Mouse (Mus musculus) urinary bladder, postnatal 10 days (tissue): ENCODE results near the gene Hist1h2bf.
"Not testable (repeated sequence)": the region's sequence is repeated elsewhere in the genome, so short reads cannot be mapped to it uniquely, and the experiment has no call there.

Experiments used
- DNase-seq: peaks from one replicate; pipeline ENCODE4 v3.0.0; 2022; ENCODE audit warnings: low spot score

Gene Hist1h2bf

DNA sequence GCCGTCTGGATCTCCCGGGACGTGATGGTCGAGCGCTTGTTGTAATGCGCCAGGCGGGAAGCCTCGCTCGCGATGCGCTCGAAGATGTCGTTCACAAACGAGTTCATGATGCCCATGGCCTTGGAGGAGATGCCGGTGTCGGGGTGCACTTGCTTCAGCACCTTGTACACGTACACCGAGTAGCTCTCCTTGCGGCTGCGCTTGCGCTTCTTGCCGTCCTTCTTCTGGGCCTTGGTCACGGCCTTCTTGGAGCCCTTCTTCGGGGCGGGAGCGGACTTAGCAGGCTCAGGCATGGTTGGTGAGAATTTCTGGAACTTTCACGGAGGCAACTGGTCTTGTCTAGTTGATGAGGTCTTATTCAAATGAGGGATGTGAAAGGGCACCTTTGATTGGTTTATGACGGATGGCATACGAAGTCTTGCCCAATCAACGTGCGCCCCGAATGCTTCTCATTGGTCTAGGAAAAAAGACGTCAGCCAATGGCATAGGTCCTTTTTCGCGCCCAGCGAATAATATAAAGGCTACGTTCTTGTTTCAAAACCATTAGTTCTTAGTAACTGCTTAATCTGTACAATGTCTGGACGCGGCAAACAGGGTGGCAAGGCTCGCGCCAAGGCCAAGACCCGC lies at the start of gene Hist1h2bf, which contains the start of gene Hist1h2ad:
Gene Hist1h2bf, minus strand, starts transcription at position 299 of the 627 bp plus-strand sequence.
Gene Hist1h2ad, plus strand, starts transcription at position 484 of the 627 bp plus-strand sequence.
- peak; percentile 48 for DNase-seq

DNA sequence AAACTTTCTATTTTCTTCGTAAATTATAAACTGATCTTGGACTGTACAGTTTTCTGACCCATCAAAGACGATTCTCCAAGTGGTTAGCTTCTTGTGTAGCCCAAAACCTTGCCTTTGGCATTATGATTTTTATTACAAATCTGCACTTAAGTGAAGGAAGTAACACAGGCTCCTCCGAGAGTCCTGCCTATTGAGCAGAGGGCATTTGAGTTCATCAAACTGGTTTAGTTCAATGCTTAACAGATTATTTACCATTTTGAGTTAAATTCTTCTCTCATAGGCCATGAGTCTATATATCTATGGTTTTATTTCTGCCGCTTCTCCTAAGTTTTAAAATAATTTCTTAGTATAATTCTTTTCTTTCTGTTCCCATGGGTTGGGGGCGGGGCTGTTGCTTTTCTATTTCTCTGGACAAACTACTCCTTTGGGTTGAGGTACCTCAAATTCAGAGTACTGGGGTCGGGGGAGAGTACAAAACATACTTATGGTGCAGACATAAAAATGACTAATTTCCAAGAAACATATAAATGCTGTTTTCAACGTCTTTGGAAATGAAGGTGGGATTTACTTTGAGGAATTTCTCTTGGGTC lies 49.0 kb upstream of the Hist1h2bf start:
- no peak for DNase-seq

DNA sequence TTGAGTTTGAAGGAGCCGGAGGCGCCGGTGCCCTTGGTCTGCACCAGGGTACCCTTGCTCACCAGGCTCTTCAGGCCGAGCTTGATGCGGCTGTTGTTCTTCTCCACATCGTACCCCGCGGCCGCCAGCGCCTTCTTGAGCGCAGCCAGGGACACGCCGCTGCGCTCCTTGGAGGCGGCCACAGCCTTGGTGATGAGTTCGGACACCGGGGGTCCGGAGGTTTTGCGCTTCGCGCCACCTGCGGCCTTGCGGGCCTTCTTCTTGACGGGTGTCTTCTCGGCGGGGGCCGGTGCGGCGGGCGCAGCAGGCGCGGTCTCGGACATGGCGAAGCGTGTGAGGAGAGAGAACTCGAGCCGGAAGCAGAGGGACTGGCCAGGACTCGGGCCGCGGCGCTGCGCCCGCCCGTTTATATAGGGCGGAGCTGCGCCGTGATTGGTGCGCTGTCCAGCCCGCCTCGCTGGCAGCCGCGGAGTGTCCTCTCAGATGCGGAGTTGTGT lies 48.2 kb upstream of the Hist1h2bf start, which contains the start of gene Hist1h1e:
Gene Hist1h1e, minus strand, starts transcription at position 384 of the 497 bp plus-strand sequence.
- DNase-seq: peak; percentile 59

DNA sequence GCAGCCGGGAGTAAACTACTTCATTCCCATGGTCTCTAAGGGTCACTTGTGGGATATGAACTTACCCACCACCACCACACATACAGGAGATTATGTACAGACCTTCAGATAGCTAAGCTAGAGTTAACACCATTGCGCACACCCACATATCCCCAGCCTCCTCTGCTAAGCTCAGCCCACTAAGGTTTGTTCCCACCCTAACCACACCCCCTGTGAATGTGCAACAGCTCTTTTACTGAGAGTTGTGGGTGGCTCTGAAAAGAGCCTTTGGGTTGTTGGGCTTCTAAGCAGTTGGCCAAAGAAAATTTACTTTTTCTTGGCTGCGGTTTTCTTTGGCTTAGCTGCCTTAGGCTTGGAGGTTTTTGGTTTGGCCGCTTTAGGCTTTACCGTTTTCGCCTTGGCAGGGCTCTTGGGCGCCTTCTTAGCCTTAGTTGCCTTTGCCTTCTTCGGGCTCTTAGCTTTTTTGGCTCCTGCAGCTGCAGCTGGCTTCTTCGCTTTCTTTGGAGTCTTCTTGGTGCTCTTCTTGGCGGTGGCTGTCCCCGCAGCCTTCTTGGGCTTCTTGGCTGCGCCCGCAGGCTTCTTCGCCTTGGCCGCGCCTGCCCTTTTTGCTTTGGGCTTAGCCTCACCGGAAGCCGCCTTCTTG lies 47.7 kb upstream of the Hist1h2bf start:
- no peak for DNase-seq

DNA sequence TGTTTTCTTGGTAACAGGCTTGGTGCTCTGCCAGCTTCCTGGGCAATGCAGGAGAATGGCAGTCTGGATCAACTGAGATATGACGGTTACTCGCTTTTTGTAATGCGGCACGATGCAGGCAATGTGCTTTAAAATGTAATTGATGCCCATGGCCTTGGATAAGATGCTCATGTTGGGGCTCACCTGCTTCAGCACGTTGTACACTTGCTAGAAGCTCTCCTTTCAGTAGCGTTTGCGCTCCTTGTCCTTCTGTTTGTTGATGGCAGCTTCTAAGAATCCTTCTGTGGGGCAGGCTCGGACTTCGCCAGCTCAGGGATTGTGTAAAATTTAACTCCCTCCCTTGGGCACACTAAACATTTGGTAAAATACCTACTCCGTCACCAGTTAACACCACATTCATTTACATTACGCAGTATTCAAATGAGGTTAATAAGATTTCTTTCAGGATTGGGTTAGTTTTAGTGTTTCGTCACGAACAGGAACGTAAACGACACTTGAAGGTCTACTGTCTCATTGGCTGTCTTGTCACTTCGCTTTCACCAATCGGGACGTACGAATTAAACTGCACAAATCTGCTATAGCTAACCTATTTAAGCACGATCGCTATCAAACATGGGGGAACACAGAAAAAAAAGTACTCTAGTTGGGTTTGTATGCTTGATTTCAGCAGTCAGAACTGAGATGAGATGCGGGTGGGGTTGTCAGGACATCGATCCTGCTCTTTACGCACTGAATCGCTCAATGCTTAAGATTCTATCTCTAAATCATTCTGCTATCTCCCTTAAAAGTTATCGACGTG lies 46.9 kb upstream of the Hist1h2bf start, which contains the start of gene Hist1h2be:
Gene Hist1h2be, minus strand, starts transcription at position 392 of the 799 bp plus-strand sequence.
- DNase-seq: no peak

DNA sequence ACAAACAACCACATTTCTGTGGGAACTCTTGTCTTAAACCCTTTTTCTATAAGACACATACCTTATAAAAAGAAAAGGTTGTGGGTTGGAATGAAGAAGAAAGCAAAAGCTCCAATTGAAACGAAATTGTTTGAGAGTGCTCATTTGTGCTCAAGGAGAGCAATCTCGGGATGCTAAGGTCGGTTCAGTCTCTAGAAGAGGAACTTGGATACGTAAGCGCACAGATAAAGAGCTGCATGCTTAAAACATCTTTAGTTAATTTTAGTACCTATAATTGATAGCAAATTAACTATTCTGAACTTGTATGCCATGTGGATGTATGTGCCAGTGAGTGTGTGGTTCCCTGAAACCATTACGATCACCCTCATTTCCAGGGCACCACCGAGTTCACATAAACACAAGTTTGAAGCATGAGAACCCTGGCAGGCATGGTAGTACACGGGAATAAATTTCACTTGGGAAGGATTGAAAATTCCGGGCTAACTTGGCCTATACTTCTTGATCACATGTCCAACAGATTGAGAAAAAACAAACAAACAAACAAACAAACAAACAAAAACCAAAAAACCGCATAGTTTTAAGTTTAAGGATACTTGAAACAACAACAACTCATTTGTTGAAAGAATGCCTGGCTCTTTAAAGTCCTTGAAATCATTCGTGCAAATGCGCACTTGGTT lies 46.2 kb upstream of the Hist1h2bf start:
- DNase-seq: no peak

DNA sequence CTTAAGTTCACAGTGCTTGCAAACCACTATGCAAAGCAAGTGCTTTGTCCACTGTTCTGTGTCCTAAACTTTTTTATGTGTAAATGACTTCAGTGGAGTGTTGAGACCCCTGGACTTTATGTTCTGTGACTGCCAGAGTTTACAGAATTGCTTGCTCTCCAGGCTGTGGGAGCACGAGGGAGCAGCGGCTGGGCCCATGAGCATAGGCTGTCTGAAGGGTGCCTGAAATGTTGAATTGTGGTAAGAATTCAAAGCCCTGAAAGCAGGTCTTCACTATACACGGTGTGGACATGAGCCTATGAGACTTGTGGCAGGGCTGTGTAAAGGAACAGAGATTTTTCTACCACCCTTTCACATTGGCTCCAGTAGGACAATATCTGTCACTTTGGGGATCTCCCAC lies 37.6 kb upstream of the Hist1h2bf start:
- no peak for DNase-seq

DNA sequence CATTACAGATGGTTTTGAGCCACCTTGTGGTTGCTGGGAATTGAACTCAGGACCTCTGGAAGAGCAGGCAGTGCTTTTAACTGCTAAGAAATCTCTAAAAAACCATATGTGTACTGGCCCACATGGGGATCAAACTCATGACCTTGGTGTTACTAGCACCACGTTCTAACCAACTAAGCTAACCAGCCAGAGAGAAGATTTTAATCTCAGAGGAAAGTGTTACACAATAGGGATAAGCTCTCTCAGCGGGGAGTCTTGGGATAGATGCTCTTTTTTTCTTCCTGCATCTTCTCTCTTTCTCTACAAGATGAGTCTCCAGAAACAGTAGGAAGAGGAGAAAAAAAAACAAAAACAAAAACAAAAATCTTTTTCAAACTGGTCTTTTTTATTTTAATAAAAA lies 36.4 kb upstream of the Hist1h2bf start:
- no peak for DNase-seq

DNA sequence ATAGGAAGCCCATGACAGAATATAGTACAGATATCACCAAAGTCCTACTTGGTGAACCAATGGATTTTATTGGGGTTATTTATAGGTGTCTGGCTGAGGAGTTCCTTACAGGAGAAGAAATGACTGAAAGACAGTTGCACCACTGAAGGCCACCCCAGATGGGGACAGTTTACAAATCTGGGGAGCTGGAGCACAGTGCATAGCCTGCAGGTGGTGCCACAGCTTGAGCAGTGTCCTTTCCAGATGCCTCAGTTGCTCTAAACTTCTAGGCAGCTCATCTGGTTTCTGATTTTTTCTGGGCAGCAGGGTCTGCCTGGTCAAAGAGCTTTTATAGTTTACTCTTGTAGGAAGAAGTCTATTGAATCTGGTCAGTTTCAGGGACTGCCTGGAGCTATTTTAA lies 35.8 kb upstream of the Hist1h2bf start:
- DNase-seq: no peak

DNA sequence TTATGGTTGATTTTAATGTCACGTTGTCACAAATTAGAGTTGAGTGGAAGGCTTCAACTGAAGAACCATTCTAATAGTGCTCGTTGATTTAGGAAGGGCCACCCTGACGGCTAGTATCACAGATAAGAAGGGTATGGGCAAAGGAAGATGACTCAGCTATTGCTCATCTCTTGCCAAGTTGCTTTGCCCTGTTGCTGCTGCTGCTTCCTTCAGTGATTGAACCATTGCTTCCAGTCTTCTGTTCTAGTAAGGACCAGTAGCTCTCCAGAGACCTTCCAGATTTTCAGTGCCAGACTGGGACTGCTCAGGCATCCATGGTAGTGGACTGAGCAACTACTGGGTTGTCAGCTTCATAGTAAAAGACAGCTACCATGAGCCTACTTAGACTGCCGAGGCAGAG lies 35.2 kb upstream of the Hist1h2bf start:
- DNase-seq: no peak

DNA sequence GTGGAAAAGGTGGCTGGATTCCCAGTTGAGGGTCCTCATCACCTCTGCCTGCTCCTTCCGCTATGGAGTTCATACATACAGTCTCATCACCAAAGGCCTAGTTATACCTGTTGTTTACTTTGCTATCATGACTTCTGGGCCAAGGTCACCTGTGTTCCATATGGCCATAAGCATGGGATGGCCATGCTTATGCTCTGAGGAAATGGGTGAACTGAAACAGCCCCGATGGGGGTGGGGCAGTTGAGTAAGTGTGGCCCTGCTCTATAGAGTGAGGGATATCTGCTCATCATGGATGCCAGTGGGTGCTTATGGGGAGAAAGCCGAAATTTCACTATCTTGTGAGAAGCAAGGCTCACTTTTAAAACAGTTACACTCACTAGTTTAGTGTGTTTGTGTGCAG lies 31.1 kb upstream of the Hist1h2bf start:
- no peak for DNase-seq

DNA sequence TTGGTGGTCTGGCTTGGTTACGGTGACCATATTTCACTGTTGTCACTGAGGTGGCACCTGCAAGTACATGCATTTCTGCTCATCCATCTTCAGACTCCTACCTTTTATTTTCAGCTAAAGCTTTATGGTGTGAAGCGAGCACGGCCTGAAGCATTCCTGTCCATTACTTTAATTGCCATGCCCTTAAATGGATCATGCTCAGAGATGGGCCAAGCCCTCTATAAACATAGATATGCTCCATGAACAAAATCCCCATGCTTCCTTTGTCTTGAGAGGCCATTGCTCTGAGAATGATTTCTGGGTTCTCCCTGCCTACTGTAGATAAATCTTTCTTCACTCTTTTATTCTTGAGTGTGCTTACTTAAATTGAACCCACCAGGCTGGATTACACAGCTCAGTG lies 30.5 kb upstream of the Hist1h2bf start:
- no peak for DNase-seq

DNA sequence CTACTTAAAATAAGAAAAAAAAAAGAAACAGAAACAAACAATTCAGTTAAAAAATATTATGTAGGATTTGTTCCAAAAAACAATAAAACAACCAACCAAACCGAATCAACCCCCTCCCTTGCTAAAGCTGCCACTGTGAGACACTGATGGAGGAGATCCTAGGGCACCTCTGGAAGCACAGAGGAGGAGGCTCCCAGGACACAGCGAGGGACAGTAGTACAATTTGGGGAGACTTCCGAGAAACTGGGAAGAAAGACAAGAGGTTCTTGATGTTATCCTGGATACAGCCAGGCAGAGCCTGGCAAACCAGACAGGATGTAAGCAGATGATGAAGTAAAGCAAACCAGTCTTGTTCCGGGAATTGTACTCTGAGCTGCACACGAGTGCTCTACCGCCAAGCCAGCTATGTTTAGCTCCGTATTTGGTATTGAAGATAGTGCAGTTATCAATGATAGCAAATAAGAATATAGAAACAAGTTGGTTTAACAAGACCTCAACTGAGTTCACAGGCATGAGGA lies 29.2 kb upstream of the Hist1h2bf start:
- no peak for DNase-seq

DNA sequence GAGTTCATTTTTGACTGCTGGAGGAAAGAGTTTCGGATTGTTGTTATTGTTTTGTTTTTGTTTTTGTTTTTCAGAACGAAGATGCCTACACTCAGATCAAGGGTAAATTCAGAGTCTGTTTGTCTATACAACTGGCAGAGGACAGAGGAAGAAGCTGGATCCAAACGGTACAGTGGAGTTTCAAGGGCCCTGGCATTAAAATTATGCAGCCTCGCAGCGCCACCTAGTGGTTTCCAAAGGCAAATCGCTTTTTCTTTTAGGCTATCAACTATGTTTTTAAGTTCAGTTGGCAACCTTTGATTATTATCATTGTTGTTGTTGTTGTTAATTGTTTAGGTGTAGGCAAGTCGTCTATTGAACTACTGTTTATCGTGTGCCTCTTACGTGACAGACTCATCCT lies 24.0 kb upstream of the Hist1h2bf start:
- DNase-seq: peak; percentile 40

DNA sequence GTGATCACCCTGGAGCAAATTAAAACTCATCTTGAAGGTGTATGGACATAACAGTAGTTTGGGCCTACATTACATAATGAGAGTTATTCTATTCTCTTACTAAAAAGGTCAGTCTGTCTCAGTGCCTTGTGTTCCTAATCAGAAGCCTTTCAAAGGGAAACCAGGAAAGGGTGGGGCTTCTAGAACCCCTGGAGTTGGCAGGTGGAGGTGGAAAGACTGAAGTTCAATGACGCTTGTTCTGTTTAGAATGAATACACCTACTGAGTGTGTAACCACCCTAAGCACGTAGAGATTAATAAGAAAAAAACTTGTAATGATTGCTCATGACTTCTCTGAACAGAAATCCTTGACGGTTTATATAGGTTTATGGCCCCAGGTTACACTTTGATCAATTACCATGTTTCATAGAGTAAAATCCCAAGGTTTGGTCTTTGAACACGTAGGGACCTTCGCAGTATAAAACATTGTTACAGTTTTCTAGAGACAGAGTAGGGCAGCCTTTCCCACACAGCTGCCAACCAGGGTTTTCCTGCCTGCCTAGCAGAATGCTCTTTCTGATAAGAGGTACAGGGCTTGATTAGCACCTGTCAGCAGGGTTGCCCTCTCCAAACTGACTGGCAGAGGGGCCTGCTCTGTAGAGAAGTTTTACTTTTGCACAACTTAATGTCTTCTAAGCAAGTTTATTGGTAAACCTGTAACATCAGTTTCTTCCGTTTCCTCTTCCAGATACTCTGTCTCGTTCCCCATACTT lies 21.8 kb upstream of the Hist1h2bf start:
- no peak for DNase-seq

DNA sequence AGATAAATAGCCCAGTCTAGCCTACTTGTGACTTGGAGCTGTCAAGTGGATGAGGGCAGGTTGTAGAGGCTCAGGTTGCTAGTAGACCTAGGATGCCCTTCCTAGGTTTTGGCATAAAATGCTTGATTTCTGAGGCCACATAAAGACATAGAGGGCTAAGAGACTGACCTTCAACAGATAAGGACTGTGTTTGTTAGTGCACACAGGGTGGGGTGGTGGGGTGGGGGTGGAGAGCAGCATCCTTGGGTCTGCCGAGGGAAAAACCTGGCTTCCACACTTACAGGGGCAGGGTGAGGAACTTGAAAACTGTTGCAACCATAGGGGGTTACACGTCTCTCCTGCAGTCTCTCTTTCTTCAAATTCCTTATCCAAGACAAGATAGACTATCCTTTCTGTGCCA lies 21.2 kb upstream of the Hist1h2bf start:
- DNase-seq: no peak

DNA sequence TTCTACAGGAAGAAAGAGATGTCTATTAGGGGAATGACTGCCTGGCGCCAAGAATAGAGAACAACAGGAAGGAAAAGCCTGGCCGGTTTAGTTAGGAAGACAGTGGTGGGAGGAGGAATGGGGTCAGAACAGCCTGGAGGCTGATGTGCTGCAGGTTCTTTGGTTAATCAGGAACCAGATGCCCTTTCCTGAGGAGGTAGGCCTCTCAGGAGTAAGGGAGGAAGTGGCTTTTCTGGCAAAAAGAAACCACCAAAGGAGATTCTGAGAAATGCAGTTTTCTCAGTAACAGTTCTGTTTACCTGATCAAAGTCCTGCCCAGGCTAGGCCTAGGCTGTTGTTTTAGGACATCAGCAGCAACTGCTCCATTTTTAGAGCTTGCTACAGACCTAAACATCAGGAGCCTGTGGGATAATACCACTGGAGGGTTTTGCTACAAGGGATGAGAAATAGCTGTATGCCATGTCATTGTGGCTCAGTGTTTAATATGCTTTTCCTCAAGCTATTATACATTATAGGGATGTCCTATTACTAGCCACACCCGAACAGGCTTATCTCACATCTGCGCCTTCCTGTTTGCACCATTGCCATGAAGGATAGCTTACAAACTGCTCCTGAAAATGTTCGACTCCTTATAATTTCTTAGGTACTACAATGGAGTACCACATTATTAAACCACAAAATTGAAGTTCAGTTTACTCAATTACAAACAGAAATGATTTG lies 19.2 kb upstream of the Hist1h2bf start:
- no peak for DNase-seq

DNA sequence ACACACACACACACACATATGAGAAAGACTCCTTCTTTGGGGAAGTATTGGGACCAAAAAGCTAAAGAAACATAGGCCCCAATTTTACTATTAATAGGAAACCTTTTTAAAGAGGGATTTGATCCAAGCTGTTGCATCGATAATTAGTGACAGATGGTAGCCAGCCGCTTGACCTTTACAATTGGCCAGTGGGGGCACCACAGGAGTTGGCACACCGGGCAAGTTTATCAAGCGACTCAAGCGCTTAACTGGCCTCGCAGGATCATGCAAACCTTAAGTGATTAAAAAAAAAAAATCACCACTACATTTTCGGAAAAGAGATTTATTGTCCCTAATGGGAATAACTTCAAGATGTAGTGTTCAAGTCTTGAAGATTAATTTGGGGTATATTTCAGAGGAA lies 18.6 kb upstream of the Hist1h2bf start:
- DNase-seq: no peak

DNA sequence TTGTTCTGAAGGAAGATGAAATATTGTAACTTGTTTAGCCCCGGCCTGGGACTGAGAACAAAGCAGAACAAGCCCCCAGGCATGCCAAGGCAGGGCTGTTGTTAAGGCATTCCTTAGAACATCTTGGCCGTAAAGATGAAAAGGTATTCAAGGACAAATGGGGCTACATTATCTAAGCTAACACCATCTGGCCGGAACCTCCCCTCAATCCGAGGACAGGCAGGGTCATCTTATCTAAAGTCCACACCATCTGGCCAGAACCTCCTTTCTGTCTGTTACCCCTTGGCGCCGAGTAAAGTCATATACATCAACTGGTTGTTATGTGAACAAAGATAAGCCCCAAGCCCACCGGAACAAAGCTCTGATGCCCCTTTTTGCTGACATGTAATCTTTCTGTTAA lies 17.9 kb upstream of the Hist1h2bf start:
- DNase-seq: not testable (repeated sequence)

DNA sequence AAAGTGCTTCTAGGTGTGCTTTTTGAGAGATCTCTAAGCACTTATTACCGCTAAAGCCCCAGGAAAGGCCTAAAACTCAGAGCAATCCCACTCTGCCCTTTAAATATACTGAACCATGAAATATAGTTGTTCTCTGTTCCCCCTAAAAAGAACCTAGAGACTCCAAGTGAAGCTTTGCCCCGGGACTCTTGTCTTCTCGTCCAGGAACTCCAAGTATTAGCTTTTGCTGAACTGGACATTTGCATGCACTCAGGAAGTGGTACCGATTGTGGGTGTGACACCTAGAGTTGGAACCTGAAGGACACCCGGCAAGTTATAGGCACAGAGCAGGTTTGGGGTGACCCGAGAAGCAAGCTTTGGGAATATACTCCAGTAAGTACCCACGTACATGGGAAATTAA lies 17.2 kb upstream of the Hist1h2bf start:
- no peak for DNase-seq
